Mouse (Mus musculus): ENCODE results near the gene Wdr61.

Gene Wdr61

GRCm38 (mm10) chr9:54733921-54734638 lies at the start of gene Wdr61:
TSS of gene Wdr61 (minus strand) at chr9:54734519.
- peak; percentile 42; the same call in 1 of the 2 replicates for TF ChIP-seq GATA4 (IDR thresholded peaks at IDR 0.05; ENCODE audit: insufficient replicate concordance, low read length)

- no peak for TF ChIP-seq GATA4 (IDR thresholded peaks at IDR 0.05; ENCODE audit: insufficient replicate concordance, low read length)
These were observed 49.7 kb upstream of the Wdr61 start for GRCm38 (mm10) chr9:54784003-54784402.

GRCm38 (mm10) chr9:54782504-54782903 lies 48.2 kb upstream of the Wdr61 start:
- no peak for TF ChIP-seq GATA4 (IDR thresholded peaks at IDR 0.05; ENCODE audit: insufficient replicate concordance, low read length)

GRCm38 (mm10) chr9:54779280-54779679 lies 45.0 kb upstream of the Wdr61 start:
- TF ChIP-seq GATA4 (IDR thresholded peaks at IDR 0.05; ENCODE audit: insufficient replicate concordance, low read length), result no peak

GRCm38 (mm10) chr9:54776451-54776982 lies 42.2 kb upstream of the Wdr61 start:
- TF ChIP-seq GATA4 (IDR thresholded peaks at IDR 0.05; ENCODE audit: insufficient replicate concordance, low read length), result no peak

GRCm38 (mm10) chr9:54770140-54770780 lies 35.9 kb upstream of the Wdr61 start:
- no peak for TF ChIP-seq GATA4 (IDR thresholded peaks at IDR 0.05; ENCODE audit: insufficient replicate concordance, low read length)

- no peak for TF ChIP-seq GATA4 (IDR thresholded peaks at IDR 0.05; ENCODE audit: insufficient replicate concordance, low read length)
These were observed 31.2 kb upstream of the Wdr61 start for GRCm38 (mm10) chr9:54765336-54766085.

GRCm38 (mm10) chr9:54764561-54765217 lies 30.4 kb upstream of the Wdr61 start, which contains the start of gene Crabp1:
TSS of gene Crabp1 (plus strand) at chr9:54764748.
- no peak for TF ChIP-seq GATA4 (IDR thresholded peaks at IDR 0.05; ENCODE audit: insufficient replicate concordance, low read length)

GRCm38 (mm10) chr9:54764091-54764490 lies 29.8 kb upstream of the Wdr61 start:
- no peak for TF ChIP-seq GATA4 (IDR thresholded peaks at IDR 0.05; ENCODE audit: insufficient replicate concordance, low read length)

- no peak for TF ChIP-seq GATA4 (IDR thresholded peaks at IDR 0.05; ENCODE audit: insufficient replicate concordance, low read length)
These were observed 25.3 kb upstream of the Wdr61 start for GRCm38 (mm10) chr9:54759592-54759991.

GRCm38 (mm10) chr9:54752944-54753295 lies 18.6 kb upstream of the Wdr61 start:
- no peak for TF ChIP-seq GATA4 (IDR thresholded peaks at IDR 0.05; ENCODE audit: insufficient replicate concordance, low read length)

GRCm38 (mm10) chr9:54752201-54752943 lies 18.1 kb upstream of the Wdr61 start:
- no peak for TF ChIP-seq GATA4 (IDR thresholded peaks at IDR 0.05; ENCODE audit: insufficient replicate concordance, low read length)

GRCm38 (mm10) chr9:54751684-54752083 lies 17.4 kb upstream of the Wdr61 start:
- TF ChIP-seq GATA4 (IDR thresholded peaks at IDR 0.05; ENCODE audit: insufficient replicate concordance, low read length), result no peak

- TF ChIP-seq GATA4 (IDR thresholded peaks at IDR 0.05; ENCODE audit: insufficient replicate concordance, low read length), result no peak
These were observed 16.1 kb upstream of the Wdr61 start for GRCm38 (mm10) chr9:54750215-54750981.

Measured in liver, adult (tissue).